Mouse (Mus musculus) liver, postnatal 0 days (tissue): ENCODE measurements around the gene Numb. TPM values are rescaled to one million over a fixed set of nuclear protein-coding genes. Genes with fewer than 3 reads are reported as not detected.

Source experiments
- ATAC-seq: fragments of 200-750 bp; cut with Nextera tagmentation; 2 replicates; pipeline ENCODE4 v1.8.0; 2017; ENCODE audit warnings: mild to moderate bottlenecking, moderate library complexity
- DNase-seq: peaks from one replicate; pipeline ENCODE4 v3.0.0-alpha.2; 2016
- H3K27ac ChIP-seq: fragments of 300-500 bp; sonication (generic); 2 replicates; pipeline ENCODE4 v1.5.1; 2014; ENCODE audit warnings: antibody characterized with exemption, moderate library complexity, mild to moderate bottlenecking, low read depth
- H3K27me3 ChIP-seq: fragments of 300-500 bp; sonication (generic); 2 replicates; pipeline ENCODE4 v1.6.1; 2014; ENCODE audit warnings: low read length, control low read depth, mixed read lengths; ENCODE audit not compliant: insufficient read depth
- H3K36me3 ChIP-seq: fragments of 300-500 bp; sonication (generic); replicated peaks from 2 replicates; pipeline ENCODE4 v1.6.1; 2014; ENCODE audit warnings: mild to moderate bottlenecking, control low read depth, low read length, moderate library complexity, mixed read lengths; ENCODE audit not compliant: insufficient read depth
- H3K4me1 ChIP-seq: fragments of 300-500 bp; sonication (generic); 2 replicates; pipeline ENCODE4 v1.6.1; 2014; ENCODE audit warnings: antibody characterized with exemption, mild to moderate bottlenecking, control low read depth; ENCODE audit not compliant: insufficient read depth
- H3K4me2 ChIP-seq: fragments of 300-500 bp; sonication (generic); 2 replicates; pipeline ENCODE4 v1.6.1; 2014; ENCODE audit warnings: low read depth, mild to moderate bottlenecking, low read length, moderate library complexity, mixed read lengths
- H3K4me3 ChIP-seq: fragments of 300-500 bp; sonication (generic); 2 replicates; pipeline ENCODE4 v1.5.1; 2014; ENCODE audit warnings: low read depth, low read length
- H3K9ac ChIP-seq: fragments of 300-500 bp; sonication (generic); replicated peaks from 2 replicates; pipeline ENCODE4 v1.6.1; 2014; ENCODE audit warnings: mild to moderate bottlenecking, moderate library complexity
- H3K9me3 ChIP-seq: fragments of 300-500 bp; sonication (generic); 2 replicates; pipeline ENCODE4 v1.6.1; 2016; ENCODE audit warnings: mild to moderate bottlenecking, control low read depth, low read length, mixed read lengths
- CTCF ChIP-seq: sonication (generic); IDR thresholded peaks from 2 replicates; pipeline ENCODE4 v1.5.1; 2016; ENCODE audit warnings: antibody characterized with exemption, low read depth
- EP300 ChIP-seq: IDR thresholded peaks from 2 replicates; pipeline ENCODE4 v1.6.1; 2016; ENCODE audit warnings: antibody characterized with exemption, low read depth, mild to moderate bottlenecking
- WGBS: fragments of 180-500 bp; shearing (Covaris S2); extraction: QIAGEN DNeasy Blood & Tissue Kit; methylation state at CpG from one replicate; pipeline ENCODE4 v1.1.7; 2014; ENCODE audit not compliant: insufficient replicate concordance; 5-methylcytosine and 5-hydroxymethylcytosine counted together
- polyA plus RNA-seq: library from polyadenylated mRNA; unstranded; fragments of >200 nt; fragmentation: Nextera tagmentation; extraction: Ambion mirVana; gene quantifications from 2 replicates; pipeline ENCODE4 v1.2.1, GENCODE M21; 2015

The Numb gene
- polyA plus RNA-seq, 1 experiment from 2014 or later: 14.5 TPM

- TF ChIP-seq CTCF: no peak
- no peak for TF ChIP-seq EP300
- peak overlapping the region; percentile 64; the same call in 1 of the 2 replicates for H3K27ac ChIP-seq
- WGBS: 58% methylated on average over 1 of the region's 1 CpGs
- no peak overlapping the region for H3K9ac ChIP-seq
- ATAC-seq: no peak
- H3K4me3 ChIP-seq: no peak overlapping the region
- peaks cover 24% of the 10 kb centered on the region for H3K4me1 ChIP-seq
- no peak for DNase-seq
- H3K27me3 ChIP-seq: no peaks in the 10 kb centered on the region
- H3K4me2 ChIP-seq: peak overlapping the region; percentile 35
- H3K36me3 ChIP-seq: peaks cover 8% of the 10 kb centered on the region
- no peaks in the 10 kb centered on the region for H3K9me3 ChIP-seq
Measured at GRCm38 (mm10) chr12:83914797-83915196, 6.9 kb downstream of the Numb start.

GRCm38 (mm10) chr12:83914202-83914740, 7.5 kb downstream of the Numb start:
- H3K4me3 ChIP-seq: no peak overlapping the region
- H3K9ac ChIP-seq: no peak overlapping the region
- H3K4me1 ChIP-seq: peaks cover 25% of the 10 kb centered on the region
- H3K27me3 ChIP-seq: no peaks in the 10 kb centered on the region
- H3K27ac ChIP-seq: peak overlapping the region; percentile 64; the same call in 1 of the 2 replicates
- H3K36me3 ChIP-seq: peaks cover 8% of the 10 kb centered on the region
- no peaks in the 10 kb centered on the region for H3K9me3 ChIP-seq
- ATAC-seq (no peak), DNase-seq (no peak)
- no peak for TF ChIP-seq CTCF
- no peak for TF ChIP-seq EP300
- 82% methylated on average over 4 of the region's 4 CpGs for WGBS
- H3K4me2 ChIP-seq: 0 out of 2 replicates have a peak overlapping the region, but pooled peaks have one; percentile 35

GRCm38 (mm10) chr12:83910451-83910850, 11.3 kb downstream of the Numb start:
- H3K4me2 ChIP-seq: no peak overlapping the region
- no peaks in the 10 kb centered on the region for H3K9me3 ChIP-seq
- no peak overlapping the region for H3K4me3 ChIP-seq
- peaks cover 18% of the 10 kb centered on the region for H3K4me1 ChIP-seq
- H3K27me3 ChIP-seq: no peaks in the 10 kb centered on the region
- 71% methylated on average over 2 of the region's 2 CpGs for WGBS
- no peak for DNase-seq
- TF ChIP-seq EP300 (no peak), CTCF (no peak)
- H3K36me3 ChIP-seq: peaks cover 4% of the 10 kb centered on the region; the same call in 1 of the 2 replicates
- peak overlapping the region; percentile 62 for H3K27ac ChIP-seq
- ATAC-seq: peak; percentile 88
- H3K9ac ChIP-seq: no peak overlapping the region

GRCm38 (mm10) chr12:83892926-83893325, 28.8 kb downstream of the Numb start:
- WGBS: 100% methylated on average over 1 of the region's 1 CpGs
- Histone ChIP-seq H3K9me3 (no peaks in the 10 kb centered on the region), H3K27ac (no peak overlapping the region), H3K9ac (no peak overlapping the region), H3K36me3 (peaks cover 2% of the 10 kb centered on the region; the same call in 1 of the 2 replicates), H3K4me1 (peaks cover 8% of the 10 kb centered on the region), H3K4me2 (no peak overlapping the region), H3K4me3 (no peak overlapping the region), H3K27me3 (no peaks in the 10 kb centered on the region)
- DNase-seq: no peak
- TF ChIP-seq EP300 (no peak), CTCF (no peak)
- ATAC-seq: no peak

- no peak for DNase-seq
- ATAC-seq: no peak
- TF ChIP-seq CTCF (no peak), EP300 (no peak)
- peaks cover 2% of the 10 kb centered on the region; the same call in 1 of the 2 replicates for H3K36me3 ChIP-seq
- no peaks in the 10 kb centered on the region for H3K27me3 ChIP-seq
- no peak overlapping the region for H3K27ac ChIP-seq
- peaks cover 15% of the 10 kb centered on the region for H3K4me1 ChIP-seq
- no peaks in the 10 kb centered on the region for H3K9me3 ChIP-seq
- no peak overlapping the region for H3K9ac ChIP-seq
- no peak overlapping the region for H3K4me2 ChIP-seq
- 96% methylated on average over 2 of the region's 2 CpGs for WGBS
- H3K4me3 ChIP-seq: no peak overlapping the region
Measured at GRCm38 (mm10) chr12:83891278-83891677, 30.5 kb downstream of the Numb start.

GRCm38 (mm10) chr12:83889128-83889527, 32.6 kb downstream of the Numb start:
- H3K36me3 ChIP-seq: no peaks in the 10 kb centered on the region; the same call in 1 of the 2 replicates
- peak overlapping the region; percentile 34; the same call in 1 of the 2 replicates for H3K27ac ChIP-seq
- H3K9ac ChIP-seq: no peak overlapping the region
- no peaks in the 10 kb centered on the region for H3K27me3 ChIP-seq
- no peak overlapping the region for H3K4me2 ChIP-seq
- H3K9me3 ChIP-seq: no peaks in the 10 kb centered on the region
- H3K4me3 ChIP-seq: no peak overlapping the region
- DNase-seq: peak; percentile 27
- TF ChIP-seq CTCF: no peak
- peak; percentile 43; the same call in 1 of the 2 replicates for TF ChIP-seq EP300
- WGBS: 63% methylated on average over 1 of the region's 1 CpGs
- no peak for ATAC-seq
- H3K4me1 ChIP-seq: peaks cover 22% of the 10 kb centered on the region
